Mouse (Mus musculus) cerebellum, adult 11-12 months (tissue): ENCODE measurements around the gene Rabggtb.
A peak's percentile ranks its signal among the peaks of the same experiment; 100 is the strongest.
"Not testable (repeated sequence)": the region's sequence is repeated elsewhere in the genome, so short reads cannot be mapped to it uniquely, and the experiment has no call there.

ENCODE experiments used
- DNase-seq: peaks from one replicate; pipeline ENCODE4 v3.0.0; 2022

Gene Rabggtb

DNA sequence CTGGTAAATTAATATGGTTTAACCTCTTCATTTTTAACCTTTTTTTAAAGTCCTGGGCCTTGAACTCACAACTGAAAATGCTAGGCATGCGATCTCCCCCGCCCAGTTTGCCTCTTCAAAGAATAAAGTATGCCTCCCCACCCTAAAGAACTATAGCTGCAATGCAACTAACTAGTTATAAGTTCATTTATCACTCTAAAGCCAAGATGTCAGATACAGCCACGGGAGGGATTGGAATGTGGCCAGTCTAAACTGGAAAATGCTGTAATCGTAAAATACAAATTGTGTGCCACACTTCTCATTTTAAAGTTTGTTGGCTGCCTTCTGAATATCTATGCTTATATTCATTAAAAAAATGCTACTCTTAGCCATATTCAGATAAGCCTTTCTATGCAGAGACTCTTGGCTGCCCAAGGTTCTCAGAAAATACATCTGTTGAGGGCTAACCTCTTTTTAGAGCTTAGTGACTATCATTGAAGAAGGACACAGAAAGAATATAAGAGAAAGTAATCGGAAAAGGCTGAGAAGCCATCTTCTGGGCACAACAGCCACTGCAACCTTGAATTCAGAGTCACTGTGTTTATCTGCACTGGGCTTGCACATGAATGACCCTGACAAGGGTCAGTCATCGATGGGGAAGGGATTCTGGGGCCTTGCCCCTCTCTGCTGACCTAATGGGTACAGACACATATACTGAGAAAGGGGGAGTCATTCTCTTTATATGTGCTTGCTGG, 868 bp upstream of the Rabggtb start:
- no peak for DNase-seq

DNA sequence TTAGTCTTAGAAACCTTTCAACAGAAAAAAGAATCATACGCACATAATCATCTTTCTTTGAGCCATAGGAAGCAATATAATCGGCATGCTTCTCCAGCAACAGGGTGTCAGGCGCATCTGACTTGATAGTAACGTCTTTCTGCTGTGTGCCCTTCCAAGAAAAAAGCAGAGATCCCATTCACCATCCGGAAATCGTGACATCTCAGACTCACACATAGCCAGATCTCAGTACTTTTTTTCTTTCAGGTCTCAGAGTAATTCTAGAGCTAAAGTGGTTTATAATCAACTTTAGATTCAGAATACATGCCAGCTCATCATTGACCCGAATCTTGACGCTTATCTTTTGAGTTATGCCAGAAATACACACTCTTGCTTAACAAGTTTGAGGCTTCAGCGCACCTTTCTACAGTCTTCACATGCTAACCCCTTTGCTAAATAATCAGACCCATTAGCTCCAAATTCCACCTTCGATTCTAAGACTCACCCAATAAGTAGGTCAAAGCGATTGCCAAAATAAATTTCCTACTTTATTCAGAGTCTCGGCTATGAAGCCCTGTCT, 848 bp downstream of the Rabggtb start:
- DNase-seq: no peak

DNA sequence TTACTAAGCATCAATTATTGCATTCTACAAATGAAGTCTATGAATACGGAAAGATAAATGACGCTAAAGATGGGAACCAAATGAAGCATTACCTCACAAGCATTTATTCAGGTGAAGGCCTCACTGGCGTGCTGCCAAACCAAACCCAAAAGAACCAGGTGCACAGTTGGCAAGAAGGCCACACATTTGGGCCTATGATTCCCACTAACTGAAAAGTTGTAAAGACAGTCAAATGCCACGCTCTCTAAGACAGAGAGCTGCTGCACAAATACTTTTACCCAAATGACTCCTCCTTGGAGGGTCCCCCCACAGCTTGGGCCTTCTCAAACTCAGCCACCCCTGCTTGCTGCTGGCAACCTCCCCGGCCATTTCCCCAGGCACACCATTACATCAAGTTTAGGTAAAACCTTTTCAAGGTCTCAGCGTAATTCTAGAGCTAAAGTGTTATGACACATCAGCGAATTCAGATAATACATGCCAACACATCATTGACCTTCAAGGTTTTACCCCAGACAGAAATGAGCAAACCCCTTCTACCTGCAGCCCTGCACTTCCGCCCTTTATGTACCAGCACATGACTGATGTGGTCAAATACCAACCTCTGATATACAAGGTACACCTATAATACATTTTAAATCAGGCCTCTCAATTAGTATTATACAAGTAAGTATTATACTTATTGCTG, 1.5 kb downstream of the Rabggtb start:
- peak; percentile 43 for DNase-seq

DNA sequence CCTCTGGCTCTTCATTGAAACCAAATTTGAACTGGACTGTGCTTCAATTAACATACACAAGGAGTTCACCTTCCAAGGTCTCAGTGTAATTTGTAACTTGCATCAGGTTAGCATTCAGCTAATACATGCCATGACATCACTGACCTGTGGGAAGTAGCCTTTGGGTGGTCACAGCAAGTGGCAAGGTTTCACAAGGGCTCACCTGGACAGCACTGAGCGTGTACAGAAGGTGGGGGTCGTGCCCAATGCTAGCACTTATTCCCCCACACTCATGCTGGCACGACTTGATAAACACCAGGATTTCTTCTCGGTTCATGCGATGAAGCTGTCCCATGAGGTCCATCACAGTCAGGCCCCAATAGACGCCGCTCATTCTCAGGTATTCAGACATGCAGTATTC, 2.3 kb downstream of the Rabggtb start:
- DNase-seq: no peak

DNA sequence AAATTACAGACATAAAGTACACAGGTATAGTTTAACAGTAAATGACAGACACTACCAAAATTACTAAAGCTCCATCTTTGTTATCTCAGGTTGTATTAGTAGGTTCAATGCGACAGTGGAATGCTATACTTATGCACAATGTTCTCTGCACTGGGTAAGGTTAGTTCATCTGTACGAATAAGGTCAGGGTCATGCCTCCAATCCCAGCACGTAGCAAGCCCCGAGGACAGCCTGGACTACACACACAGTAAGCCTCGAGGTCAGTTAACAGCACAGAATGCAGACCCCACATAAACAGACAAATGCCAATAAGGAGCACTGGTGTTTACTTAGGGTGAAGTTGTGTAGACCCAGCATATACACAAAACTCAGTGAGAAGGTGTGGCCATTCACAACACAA, 3.9 kb downstream of the Rabggtb start:
- DNase-seq: no peak

DNA sequence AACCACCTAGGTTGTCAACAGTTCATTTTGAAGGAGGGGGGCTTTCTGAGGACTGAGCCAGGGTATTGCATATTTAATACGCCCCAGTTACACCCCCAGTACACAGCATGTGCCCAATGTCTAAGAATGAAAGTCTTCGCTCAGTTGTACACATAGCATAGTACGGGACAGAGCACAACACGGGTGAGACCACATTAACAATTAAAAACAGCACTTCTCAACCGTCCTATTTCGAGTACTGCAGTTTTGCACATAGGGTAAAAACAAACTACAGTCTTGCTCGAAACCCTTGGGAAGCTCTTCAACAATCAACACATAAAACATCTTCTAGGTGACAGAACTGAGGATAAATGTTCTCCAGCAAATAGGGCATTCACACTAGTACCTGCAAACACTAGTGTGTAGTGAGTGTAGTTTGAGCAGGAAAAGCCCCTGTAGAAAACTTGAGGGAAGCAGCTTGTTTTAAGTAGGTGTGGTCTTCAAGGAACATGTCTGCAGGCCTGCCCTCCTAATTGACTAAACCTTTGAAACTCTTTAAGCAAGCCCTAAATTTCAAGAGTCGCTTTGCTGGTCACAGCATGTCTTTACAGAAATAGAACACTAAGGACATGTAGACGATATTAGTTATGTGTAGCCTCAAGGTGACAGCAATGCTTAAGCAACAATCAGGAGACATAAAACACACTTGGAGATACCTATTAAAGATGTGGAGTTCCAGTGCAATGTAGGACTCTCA, 6.5 kb downstream of the Rabggtb start, which contains the start of gene Msh4:
TSS of gene Msh4 (minus strand) at position 3 of the 736 bp plus-strand sequence.
- DNase-seq: no peak

DNA sequence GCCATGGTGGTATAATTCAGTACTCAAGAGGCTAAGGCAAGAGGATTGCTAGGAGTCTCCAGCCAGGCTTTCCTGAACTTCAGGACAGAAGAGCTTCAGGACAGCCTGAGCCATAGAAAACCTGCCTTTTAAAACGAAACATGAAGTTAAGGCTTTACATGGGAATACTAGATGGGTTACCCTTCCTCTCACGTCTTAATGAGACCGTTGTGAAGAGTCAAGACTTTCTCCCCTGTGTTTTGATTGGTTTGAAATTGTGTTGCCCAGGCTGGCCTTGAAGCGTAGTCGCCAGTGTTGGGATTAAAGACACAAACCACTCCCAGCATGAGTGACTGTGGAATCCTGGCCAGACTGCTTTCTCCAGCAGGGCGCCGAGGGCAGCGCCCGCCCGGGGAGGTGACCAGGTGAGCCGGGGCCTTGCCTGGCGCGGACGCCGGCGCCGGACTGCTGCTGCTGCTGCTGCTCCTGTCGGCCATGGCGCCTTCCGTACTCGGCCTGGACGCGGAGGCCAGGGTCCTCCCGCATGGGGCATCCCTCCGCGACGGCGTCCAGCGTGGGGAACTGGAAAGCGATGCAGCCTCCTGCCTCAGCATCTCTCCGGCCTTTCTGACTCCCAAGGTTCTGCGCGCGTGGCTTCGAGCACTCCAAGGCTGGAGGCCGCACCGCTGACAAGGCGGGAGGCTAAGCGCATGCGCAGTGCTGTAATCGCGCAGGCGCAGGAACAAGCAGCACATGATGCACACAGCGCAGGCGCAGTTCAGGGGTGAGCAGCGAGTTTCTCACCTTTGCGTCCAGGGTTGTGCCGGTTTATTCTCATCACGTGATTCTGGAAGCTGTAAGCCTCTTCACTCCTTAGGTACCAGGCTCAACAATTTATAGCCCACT, 7.3 kb downstream of the Rabggtb start:
- DNase-seq: no peak

DNA sequence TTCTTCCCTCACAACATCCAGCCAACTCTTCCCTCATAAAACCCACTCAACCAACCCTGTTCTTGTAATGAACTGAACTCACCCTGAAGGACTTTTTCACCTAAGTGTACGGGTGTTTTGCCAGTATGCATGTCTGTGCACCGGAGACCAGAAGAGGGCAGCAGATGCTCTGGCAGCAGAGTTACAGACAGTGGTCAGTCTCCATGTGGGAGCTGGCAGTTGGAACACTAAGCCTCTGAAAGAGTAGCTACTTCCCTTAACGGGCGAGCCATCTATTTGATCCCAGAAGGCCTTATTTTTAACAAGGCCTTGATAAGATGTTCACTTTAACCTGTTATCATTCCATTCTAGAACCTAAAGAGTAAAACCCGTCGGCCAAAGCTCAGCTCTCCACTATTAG, 8.2 kb downstream of the Rabggtb start:
- DNase-seq: peak; percentile 39

DNA sequence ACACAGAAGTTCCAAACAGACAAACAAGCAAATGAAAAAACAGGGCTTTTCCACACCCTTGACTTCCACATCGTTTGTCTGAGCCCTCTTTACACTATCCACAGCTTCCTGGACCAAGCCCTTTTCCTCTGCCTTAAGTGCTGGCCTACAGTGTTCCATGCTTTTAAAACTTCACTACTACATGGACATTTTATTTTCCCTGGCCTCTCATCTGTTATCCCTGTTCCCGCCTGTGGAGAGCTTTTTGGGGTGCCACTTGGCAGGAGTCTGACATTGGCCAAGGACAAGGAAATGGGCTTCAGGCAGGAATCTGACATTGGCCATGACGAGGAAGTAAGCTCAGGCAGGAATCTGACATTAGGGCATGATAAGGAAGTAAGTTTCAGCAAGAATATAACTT, 10.2 kb downstream of the Rabggtb start:
- DNase-seq: no peak

DNA sequence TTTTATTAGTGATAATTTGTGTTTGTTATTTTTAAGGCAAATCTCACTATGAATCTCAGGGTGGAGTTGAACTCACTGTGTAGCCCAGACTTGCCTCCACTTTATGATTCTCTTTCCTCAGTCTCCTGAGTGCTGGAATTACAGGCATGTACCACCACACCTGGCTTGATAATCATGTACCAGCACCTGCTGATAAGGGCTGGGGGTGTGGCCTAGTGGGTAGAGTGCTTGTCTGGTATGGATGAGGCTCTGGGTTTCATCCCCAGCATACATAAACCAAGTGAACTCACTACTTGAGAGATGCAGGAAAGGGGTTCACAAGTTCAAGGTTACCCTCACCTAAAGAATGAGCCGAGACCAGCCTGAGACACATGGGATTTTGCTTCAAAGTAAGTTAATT, 10.9 kb downstream of the Rabggtb start:
- DNase-seq: no peak

DNA sequence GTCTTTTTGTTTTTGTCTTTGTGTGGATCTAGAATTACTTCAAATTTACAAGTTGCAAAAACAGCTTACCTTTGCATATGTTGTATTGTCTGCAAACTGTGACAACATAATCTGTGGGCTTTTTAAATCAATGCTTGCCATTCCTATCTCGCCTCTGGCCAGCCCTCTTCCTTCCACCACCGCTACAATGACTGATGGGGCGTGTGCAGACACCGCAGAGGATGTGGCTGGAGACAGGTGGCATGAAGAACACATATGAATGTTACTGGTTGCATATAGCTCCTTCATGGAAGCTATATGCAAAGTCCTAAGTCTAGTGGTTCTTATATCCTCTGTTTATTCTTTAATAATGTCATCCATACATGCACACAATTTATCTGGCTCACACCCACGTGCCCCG, 15.6 kb downstream of the Rabggtb start:
- DNase-seq: no peak

DNA sequence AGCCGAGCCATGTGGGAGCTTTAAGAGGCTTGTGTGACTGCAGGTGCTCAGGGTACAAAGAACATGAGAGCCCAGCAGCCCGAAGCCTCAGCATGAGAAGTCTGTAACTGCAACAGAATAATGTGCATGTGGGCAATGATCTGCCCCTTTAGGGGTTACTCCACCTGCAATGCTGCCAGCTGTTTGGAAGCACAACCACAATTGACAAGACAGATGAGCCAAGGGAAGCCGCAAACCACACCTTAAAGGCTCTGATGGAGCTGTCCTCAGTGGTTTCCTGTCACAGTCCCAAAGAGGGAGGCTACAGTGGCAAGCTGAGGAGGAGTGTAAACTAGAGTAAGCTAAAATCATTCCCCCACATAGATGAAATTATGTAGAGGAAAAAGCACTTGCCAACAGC, 17.4 kb downstream of the Rabggtb start:
- no peak for DNase-seq

DNA sequence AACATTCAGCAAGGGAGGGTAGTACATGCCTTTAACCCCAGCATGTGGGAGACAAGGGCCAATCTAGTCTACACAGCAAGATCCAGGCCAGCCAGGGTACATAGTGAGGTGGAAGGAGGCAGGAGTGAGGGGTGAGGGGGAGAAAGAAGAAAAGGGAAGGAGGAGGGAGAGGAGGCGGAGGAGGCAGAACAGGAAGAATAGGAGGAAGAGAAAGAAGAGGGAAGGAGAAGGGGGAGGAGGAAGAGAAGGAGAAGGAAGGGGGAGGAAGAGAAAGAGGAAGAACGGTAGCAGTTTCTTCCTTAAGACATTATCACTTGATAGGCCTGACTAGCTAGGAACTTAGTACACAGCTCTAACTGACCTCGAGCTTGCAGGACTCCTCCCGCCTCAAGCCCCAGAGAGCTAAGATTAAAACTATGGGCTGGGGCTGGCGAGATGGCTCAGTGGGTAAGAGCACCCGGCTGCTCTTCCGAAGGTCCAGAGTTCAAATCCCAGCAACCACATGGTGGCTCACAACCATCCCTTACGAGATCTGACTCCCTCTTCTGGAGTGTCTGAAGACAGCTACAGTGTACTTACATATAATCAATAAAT, 23.5 kb downstream of the Rabggtb start:
- DNase-seq: no peak

DNA sequence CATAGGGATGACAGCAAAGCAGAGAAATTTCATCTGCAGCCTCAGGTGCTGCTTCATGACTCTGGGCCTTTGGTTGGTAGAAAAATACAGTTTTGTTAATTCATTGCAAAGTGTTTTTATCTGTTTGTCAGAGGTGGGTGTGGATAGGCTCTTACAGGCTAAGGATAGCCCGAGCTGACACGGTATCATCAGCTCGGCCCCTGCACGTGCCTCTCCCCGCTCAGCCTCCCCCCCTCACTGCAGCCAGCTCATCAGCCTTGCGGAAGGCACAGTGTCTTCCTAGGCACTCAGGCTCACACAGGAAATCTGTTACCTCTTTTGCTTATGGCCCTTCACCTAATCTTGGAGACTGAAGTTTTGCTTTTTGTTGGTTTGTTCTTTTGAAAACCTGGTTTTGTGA, 24.7 kb downstream of the Rabggtb start:
- no peak for DNase-seq

DNA sequence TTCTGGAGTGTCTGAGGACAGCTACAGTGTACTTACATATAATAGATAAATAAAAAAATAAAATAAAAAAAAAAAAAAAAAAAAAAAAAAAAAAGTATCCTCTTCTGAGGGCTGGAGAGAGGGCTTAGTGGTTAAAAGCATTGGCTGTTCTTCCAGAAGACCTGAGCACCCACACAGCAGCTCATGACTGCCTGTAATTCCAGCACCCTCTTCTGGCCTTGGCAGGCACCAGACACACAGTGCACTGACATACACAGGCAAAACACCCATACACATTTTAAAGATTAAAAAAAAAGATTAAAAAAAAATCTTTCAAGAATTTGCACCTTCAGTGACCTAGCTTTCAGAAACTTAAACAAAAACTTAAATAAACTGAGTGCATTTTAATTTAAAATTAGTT, 26.5 kb downstream of the Rabggtb start:
- no peak for DNase-seq

DNA sequence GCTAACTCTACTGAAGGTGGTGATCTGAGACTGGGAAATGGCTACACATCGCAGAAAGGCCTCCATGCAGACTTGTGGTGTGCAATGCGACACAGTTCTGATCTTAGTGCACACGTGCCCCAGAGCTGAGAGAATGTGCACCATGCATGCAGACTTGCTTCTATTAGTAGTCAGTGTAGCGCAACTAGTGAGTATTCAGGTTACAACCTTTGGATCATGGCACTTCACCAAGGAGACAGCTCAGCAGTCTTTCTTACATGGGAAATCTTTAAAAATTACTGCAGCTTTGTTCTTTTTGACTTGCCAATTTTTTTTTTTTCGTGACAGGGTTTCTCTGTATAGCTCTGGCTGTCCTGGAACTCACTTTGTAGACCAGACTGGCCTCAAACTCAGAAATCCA, 41.4 kb downstream of the Rabggtb start:
- DNase-seq: no peak

DNA sequence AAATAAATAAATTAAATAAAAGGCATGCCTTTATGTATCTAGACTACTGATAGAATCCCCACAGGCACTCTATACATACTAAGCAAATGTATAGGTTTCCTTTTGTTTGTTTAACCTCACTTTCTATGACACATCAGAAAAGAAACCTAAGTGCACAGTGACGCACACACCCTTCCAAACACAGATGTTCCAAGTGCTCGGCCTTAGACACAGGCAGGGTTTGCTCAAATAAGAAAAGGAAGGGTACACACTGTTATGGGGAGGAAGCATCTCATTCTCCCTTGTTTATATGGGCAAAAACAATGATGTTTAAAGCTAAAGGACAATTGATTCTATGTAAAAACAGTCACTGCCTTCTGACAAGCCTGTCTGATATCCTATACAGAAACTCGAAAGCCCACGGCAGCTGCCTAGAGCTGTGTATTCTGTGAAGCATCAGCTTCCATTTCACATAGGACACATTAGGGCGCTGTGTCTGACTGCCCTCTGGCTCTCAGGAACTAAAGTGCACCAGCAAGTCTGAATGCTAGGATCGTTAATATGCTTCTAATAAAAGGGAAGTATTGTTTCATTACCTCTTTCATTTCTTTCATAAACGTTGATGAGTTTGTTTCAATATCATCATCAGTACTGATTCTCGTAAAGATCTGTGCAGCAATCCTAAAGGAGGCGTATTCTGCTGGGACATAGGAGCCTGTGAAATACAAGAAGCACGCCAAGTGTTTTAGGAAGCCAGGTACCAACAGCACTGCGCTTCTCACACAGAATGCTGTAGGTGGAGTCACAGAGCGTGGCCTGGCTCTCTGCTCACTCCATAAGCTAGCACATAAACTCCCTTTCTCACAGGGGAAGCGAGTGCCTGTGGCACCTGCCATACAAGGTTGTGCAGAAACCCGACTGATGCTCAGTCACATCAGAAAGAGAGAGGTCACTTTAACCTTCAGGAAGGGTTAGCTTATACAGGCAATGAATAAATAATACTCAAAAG, 45.4 kb downstream of the Rabggtb start:
- no peak for DNase-seq

DNA sequence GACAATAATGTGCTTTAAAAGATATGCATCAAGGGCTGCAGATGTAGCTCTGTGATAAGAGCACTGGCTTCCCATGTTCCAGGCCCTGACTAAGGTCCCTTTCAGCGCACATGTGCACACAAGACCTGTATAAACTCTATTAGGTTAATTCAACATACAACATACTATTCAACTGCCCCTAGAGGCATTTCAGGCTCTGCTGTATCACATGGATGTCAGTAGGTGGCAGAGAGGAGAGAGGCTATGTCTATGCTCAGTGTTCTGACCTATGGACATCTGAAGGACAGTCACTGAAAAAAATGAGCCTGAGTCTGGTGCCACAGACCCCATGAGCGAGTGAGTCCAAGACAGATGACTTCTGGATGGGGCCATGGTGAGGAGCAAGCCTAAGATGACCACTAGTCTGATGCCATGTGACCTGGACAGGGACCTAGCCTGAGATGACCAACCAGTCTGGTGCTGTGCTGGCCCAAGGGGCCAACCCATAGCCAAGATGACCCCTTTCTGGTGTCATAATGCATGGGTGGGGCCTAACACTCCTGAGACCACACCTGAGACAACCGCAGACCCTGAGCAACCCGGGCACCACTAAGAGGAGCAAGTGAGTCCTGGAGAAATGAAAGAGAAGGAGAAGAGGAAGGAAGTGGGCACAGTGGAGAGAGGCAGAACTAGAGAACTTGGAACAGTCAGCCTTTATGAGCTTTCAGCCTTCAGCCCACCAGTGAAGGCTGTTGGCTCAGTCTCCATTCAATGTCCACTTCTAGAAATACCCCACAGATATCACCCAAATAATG, 48.0 kb downstream of the Rabggtb start:
- no peak for DNase-seq

DNA sequence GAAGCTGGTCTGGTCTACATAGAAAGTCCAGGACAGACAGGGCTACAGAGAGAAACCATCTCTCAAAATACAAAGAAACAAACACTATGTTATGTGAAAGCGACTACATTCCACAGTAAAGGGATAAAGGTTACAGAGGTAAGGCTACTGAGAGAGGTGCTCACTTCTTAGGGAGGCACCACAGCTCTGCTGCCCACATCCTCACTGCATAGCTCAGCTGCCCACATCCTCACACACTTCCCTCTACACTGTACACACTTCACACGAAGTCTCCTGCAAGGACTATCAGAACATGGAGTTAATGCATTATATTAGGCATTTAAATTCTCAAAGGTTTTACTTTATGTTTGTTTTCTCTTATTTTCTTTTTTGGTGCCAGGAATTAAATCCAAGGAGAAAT, 49.0 kb downstream of the Rabggtb start:
- no peak for DNase-seq

DNA sequence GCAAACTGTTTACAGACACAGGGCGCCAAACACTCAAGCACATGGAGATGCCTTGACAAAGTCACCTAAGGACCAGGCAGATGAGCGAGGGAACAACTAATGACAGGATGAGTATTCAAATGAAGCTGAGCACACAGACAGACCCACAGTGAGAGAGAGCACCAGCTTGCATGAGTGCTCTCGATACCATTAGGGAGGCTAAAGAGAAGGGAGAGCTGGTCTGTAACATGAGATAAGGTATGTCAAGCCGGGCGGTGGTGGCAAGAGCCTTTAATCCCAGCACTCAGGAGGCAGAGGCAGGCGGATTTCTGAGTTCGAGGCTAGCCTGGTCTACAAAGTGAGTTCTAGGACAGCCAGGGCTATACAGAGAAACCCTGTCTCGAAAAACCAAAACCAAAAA, 52.4 kb downstream of the Rabggtb start:
- DNase-seq: not testable (repeated sequence)
